Mouse (Mus musculus) bone marrow macrophage, adult 2 months (primary cell): ENCODE results near the gene Matk. TPM values are rescaled to one million over a fixed set of nuclear protein-coding genes. Genes with fewer than 3 reads are reported as not detected.
A peak's percentile ranks its signal among the peaks of the same experiment; 100 is the strongest.

ENCODE experiments used
- H3K27ac ChIP-seq: 2 replicates; pipeline ENCODE4 v1.5.1; 2012; ENCODE audit warnings: low read depth, low read length; ENCODE audit not compliant: insufficient read depth
- H3K4me1 ChIP-seq: 2 replicates; pipeline ENCODE4 v1.6.1; 2012; ENCODE audit warnings: low read length; ENCODE audit not compliant: control insufficient read depth, insufficient read depth
- H3K4me3 ChIP-seq: 2 replicates; pipeline ENCODE4 v1.5.1; 2012; ENCODE audit warnings: mild to moderate bottlenecking, low read length, moderate library complexity; ENCODE audit not compliant: insufficient read depth
- CTCF ChIP-seq: IDR thresholded peaks from 2 replicates; pipeline ENCODE4 v1.5.1; 2012; ENCODE audit warnings: low read depth, mild to moderate bottlenecking, low read length, moderate library complexity
- POLR2A ChIP-seq: IDR thresholded peaks from 2 replicates; pipeline ENCODE4 v1.6.1; 2012; ENCODE audit warnings: mild to moderate bottlenecking, low read depth, low read length, borderline replicate concordance
- polyA plus RNA-seq: library from polyadenylated mRNA; stranded (reverse); fragments of >200 nt; gene quantifications from 2 replicates; pipeline ENCODE4 v1.2.4, GENCODE M21; 2012; ENCODE audit not compliant: missing spikeins, insufficient read depth, insufficient read length

Matk gene
- polyA plus RNA-seq, 1 experiment: 10.8 TPM

DNA sequence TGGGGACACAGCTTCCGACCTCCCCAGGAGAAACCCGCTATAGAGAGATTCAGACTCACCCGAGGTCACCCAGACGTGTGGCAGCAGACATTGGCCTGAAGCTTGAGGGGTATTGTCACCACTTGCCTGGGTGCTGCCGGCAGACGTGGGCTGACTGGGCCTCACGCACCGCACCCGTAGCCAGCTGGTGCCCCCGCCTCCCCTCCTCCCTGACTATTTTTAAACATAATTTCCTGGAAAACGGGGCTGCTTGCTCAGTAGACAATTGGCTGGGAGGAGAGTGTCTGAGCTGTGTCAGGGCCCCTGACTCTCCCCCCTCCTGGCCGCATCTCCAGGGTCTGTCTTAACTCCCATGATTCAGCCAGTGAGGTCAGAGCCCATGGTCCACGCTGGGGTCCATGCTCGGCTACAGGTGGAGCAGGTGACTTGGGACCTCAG, 50.1 kb downstream of the Matk start:
- TF ChIP-seq POLR2A (no peak), CTCF (no peak)
- Histone ChIP-seq H3K4me1 (peaks cover 61% of the 10 kb centered on the region), H3K4me3 (0 out of 2 replicates have a peak overlapping the region, but pooled peaks have one; percentile 4), H3K27ac (peak overlapping the region; percentile 24; the same call in 1 of the 2 replicates)

DNA sequence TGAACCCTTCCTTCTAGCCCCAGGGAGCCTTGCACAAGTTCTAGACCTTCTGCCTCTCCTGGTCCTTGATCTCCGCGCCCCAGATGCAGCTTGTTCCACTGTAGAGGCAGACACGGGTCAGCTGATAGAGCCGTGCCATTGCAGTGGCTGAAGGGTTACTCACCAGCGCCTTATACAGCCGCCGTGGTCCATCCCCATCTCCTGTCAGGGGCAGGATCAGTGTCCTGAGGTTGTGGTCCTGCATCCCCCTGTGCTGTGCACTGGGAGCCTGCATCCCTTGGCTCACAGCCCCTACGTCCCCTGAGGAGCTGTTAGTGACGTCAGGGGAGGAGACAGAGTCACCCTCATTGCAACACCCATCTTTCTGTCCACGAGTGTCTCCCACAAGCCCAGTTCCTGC, 50.5 kb downstream of the Matk start:
- Histone ChIP-seq H3K27ac (peak overlapping the region; percentile 24), H3K4me3 (0 out of 2 replicates have a peak overlapping the region, but pooled peaks have one; percentile 4), H3K4me1 (peaks cover 59% of the 10 kb centered on the region)
- TF ChIP-seq CTCF: no peak
- TF ChIP-seq POLR2A: no peak

DNA sequence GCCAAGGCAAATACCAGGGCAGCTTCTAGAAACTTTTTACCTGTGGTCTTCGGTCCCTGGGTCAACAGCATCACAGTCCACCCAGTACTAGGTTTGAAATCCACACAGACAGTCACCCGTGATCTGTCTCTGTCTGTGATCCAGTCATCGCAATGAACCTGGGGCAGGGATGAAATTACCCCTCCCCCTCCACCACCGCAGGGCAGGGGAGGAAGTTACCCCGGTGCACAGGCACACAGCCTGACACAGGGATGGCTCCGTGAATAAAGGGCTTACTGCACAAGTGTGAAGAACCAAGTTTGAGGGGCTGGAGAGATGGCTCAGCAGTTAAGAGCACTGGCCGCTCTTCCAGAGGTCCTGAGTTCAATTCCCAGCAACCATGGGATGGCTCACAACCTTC, 51.0 kb downstream of the Matk start:
- TF ChIP-seq POLR2A (no peak), CTCF (no peak)
- Histone ChIP-seq H3K27ac (peak overlapping the region; percentile 9; the same call in 1 of the 2 replicates), H3K4me1 (peaks cover 54% of the 10 kb centered on the region), H3K4me3 (no peak overlapping the region)

DNA sequence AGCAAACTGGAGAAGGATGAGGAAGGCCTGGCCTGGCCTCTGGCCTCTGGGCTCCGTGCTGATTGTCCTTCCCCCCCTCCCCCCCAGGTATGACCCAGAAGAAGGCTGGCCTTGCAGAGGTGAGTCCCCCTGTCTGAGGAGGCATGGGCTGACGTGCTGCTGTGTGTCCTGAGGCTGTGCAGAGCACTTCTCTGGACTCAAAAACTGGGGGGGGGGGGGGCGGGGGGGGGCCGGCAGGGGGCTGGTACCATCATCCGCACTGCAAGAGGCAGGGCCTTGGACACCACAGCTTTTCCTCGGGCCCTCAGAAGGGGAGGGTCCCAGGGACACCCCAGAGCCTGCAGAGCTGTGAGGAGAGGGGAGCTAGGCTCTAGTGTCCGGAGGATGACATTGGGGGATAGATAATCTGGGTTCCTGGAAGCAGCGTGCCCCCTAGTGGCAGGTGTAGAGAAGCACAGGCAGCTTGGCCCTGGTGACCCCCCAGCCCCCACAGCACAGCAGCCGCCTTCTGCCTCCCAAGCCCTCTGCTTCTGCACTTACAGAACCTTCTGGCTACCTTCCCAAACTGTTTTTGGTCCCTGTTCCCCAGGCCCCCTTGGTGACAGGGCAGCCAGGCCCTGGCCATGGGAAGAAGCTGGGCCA, 52.0 kb downstream of the Matk start:
- peaks cover 44% of the 10 kb centered on the region for H3K4me1 ChIP-seq
- peak; percentile 65 for TF ChIP-seq CTCF
- no peak for TF ChIP-seq POLR2A
- H3K4me3 ChIP-seq: no peak overlapping the region
- no peak overlapping the region for H3K27ac ChIP-seq

DNA sequence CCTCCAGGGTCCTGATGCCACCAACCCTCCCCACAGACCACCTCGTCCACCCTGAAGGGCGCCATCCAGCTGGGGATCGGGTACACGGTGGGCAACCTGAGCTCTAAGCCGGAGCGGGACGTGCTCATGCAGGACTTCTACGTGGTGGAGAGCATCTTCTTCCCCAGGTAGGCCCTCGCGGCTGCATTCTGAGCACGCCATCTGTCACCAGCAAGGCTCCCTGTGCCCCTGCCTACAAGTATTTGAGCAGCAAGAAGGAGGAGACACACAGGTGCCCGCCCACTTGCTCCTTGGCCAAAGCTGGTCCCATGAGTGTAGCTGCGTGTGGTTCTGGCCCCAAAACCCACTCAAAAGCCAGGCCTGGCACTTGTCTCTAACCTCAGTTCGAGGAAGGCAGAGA, 52.9 kb downstream of the Matk start:
- H3K4me1 ChIP-seq: peaks cover 35% of the 10 kb centered on the region
- TF ChIP-seq POLR2A (no peak), CTCF (no peak)
- no peak overlapping the region for H3K27ac ChIP-seq

DNA sequence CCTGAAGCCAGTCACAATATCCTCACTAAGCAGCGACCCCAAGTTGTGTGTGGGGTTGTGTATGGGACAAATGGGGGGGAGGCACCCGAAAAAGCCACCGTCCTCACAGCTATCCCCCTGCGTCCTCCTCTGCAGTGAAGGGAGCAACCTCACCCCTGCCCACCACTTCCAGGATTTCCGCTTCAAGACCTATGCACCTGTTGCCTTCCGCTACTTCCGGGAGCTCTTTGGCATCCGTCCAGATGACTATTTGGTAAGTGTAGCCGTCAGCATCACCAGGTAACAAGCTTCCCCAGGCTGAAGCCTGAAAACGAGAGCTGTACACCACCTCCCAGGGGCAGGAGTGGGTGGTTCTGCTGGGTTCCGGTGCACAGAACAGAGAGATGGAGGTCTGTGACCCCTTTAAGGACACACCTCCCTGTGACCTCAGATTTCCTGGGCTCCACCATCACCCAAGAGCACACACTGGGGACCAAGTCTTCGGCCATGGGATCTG, 53.5 kb downstream of the Matk start:
- Histone ChIP-seq H3K4me3 (no peak overlapping the region), H3K27ac (no peak overlapping the region), H3K4me1 (peaks cover 30% of the 10 kb centered on the region)
- no peak for TF ChIP-seq POLR2A
- TF ChIP-seq CTCF: no peak

More for the DNA sequence above, 52.9 kb downstream of the Matk start:
- no peak overlapping the region for H3K4me3 ChIP-seq

DNA sequence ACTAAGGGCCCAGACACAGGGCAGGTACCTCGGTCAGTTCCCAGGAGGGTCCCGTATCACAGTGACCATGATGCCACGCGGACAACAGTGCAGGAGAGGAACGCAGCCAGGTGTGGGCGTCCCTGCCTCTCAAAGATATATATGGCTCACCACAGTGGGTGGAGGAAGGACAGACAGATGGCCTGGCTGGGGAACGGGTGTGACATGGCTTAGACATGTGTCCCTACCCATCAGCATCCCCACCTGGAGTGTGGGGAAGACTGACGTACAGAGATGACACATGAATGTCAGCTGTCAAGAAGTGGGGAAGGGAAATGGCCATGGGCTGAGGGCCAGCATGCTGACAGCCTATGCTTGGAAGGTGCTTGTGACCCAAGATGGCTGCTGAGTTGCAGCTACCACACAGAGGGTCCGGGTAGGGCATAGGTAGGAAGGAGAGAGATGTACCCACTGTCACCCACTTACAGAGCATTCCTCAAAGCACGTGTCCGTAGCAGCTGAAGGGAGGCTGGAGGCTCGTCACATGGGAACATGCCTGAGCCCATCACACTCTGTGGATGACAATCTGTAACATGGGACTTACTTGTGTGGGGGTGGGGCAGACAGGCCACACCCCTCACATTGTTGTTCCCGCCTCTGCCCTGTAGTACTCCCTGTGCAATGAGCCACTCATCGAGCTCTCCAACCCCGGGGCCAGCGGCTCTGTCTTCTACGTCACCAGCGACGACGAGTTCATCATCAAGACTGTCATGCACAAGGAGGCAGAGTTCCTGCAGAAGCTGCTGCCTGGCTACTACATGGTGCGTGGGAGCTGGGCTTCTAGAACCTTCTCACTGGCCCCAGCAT, 54.3 kb downstream of the Matk start:
- H3K4me1 ChIP-seq: peaks cover 23% of the 10 kb centered on the region
- TF ChIP-seq POLR2A: no peak
- no peak for TF ChIP-seq CTCF
- no peak overlapping the region for H3K4me3 ChIP-seq
- H3K27ac ChIP-seq: no peak overlapping the region

DNA sequence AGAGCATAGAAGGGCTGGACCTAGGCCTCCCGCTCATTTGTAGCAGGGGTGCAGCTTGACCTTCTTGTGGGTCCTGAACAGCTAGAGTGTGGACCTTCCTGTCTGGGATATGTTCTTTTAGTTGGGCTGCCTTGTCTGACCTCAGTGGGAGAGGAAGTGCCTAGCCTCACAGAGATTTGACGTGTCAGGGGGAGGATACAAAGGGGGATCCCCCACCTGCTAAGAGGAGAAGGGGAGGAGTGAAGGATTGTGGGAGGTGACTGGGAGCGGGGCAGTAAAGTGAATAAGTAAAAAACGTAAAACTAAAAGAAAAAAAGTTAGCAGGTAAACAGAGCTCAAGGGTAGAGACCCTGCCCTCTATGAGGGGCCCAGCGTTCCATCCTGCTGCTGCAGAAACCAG, 56.8 kb downstream of the Matk start:
- H3K4me1 ChIP-seq: no peaks in the 10 kb centered on the region
- no peak for TF ChIP-seq POLR2A
- no peak for TF ChIP-seq CTCF

More for the DNA sequence above, 56.8 kb downstream of the Matk start:
- Histone ChIP-seq H3K4me3 (no peak overlapping the region), H3K27ac (no peak overlapping the region)

Other genes starting within 250 kb of the Matk start
- 3.5 and 4.6 TPM in 2 replicates for gene Gng7, start 238.0 kb upstream of the Matk start, polyA plus RNA-seq
- gene Diras1, start 227.3 kb upstream of the Matk start, polyA plus RNA-seq: not detected in 2 replicates
- gene Slc39a3, start 215.5 kb upstream of the Matk start, polyA plus RNA-seq: 14.0 and 14.5 TPM in 2 replicates
- 58.5 and 66.8 TPM in 2 replicates for gene Sgta, start 192.8 kb upstream of the Matk start, polyA plus RNA-seq
- 7.4 and 10.8 TPM in 2 replicates for gene Thop1, start 182.9 kb upstream of the Matk start, polyA plus RNA-seq
- 1.3 TPM in 2 replicates for gene Creb3l3, start 154.1 kb upstream of the Matk start, polyA plus RNA-seq
- gene Map2k2, start 147.0 kb upstream of the Matk start, polyA plus RNA-seq: 71.4 and 77.6 TPM in 2 replicates
- gene Zbtb7a, start 117.7 kb upstream of the Matk start, polyA plus RNA-seq: 52.0 and 54.9 TPM in 2 replicates
- 21.9 and 28.2 TPM in 2 replicates for gene Pias4, start 85.0 kb upstream of the Matk start, polyA plus RNA-seq
- gene Eef2, start 76.3 kb upstream of the Matk start, polyA plus RNA-seq: 877 and 1,003 TPM in 2 replicates
- gene Dapk3, start 69.9 kb upstream of the Matk start, polyA plus RNA-seq: 36.4 and 39.8 TPM in 2 replicates
- gene 4930442H23Rik, start 69.1 kb upstream of the Matk start, polyA plus RNA-seq: not detected in 2 replicates
- not detected in 2 replicates for gene Nmrk2, start 50.9 kb upstream of the Matk start, polyA plus RNA-seq
- gene Atcay, start 22.1 kb upstream of the Matk start, polyA plus RNA-seq: not detected in 2 replicates
- 2.7 and 3.0 TPM in 2 replicates for gene Zfr2, start 19.8 kb upstream of the Matk start, polyA plus RNA-seq
- 46.5 and 51.1 TPM in 2 replicates for gene Mrpl54, start 14.0 kb downstream of the Matk start, polyA plus RNA-seq
- 34.3 and 36.1 TPM in 2 replicates for gene Apba3, start 14.0 kb downstream of the Matk start, polyA plus RNA-seq
- gene Tjp3, start 38.6 kb downstream of the Matk start, polyA plus RNA-seq: 9.2 and 9.8 TPM in 2 replicates
- 90.9 and 106 TPM in 2 replicates for gene Pip5k1c, start 40.0 kb downstream of the Matk start, polyA plus RNA-seq
- 18.1 and 18.2 TPM in 2 replicates for gene Cactin, start 68.2 kb downstream of the Matk start, polyA plus RNA-seq
- gene Tbxa2r, start 75.8 kb downstream of the Matk start, polyA plus RNA-seq: not detected in 2 replicates
- not detected in 2 replicates for gene Gipc3, start 90.3 kb downstream of the Matk start, polyA plus RNA-seq
- gene Hmg20b, start 97.5 kb downstream of the Matk start, polyA plus RNA-seq: 52.2 and 53.3 TPM in 2 replicates
- 80.9 and 86.2 TPM in 2 replicates for gene Mfsd12, start 104.6 kb downstream of the Matk start, polyA plus RNA-seq
- not detected in 2 replicates for gene 4930404N11Rik, start 112.9 kb downstream of the Matk start, polyA plus RNA-seq
- 32.6 and 35.0 TPM in 2 replicates for gene Fzr1, start 125.6 kb downstream of the Matk start, polyA plus RNA-seq
- 23.1 and 29.5 TPM in 2 replicates for gene Dohh, start 131.5 kb downstream of the Matk start, polyA plus RNA-seq
- gene Gm48551, start 131.5 kb downstream of the Matk start, polyA plus RNA-seq: 0.75 and 2.2 TPM in 2 replicates
- gene Gm48552, start 136.1 kb downstream of the Matk start, polyA plus RNA-seq: not detected in 2 replicates
- 41.9 and 45.5 TPM in 2 replicates for gene Smim24, start 140.1 kb downstream of the Matk start, polyA plus RNA-seq
- 31.8 and 38.6 TPM in 2 replicates for gene Nfic, start 202.7 kb downstream of the Matk start, polyA plus RNA-seq
- gene Celf5, start 229.8 kb downstream of the Matk start, polyA plus RNA-seq: not detected in 2 replicates
- 37.9 and 40.9 TPM in 2 replicates for gene Ncln, start 243.5 kb downstream of the Matk start, polyA plus RNA-seq
- gene S1pr4, start 247.2 kb downstream of the Matk start, polyA plus RNA-seq: 0.46 TPM in 1 of 2 replicates, not detected in the other